Mouse (Mus musculus): Measurements from ENCODE around the gene Mapk7. TPM values are rescaled to one million over a fixed set of nuclear protein-coding genes. Genes with fewer than 3 reads are reported as not detected.
A peak's percentile ranks its signal among the peaks of the same experiment; 100 is the strongest.

The Mapk7 gene
- polyA plus RNA-seq, 2 experiments = 55.9 to 98.7 TPM

- Histone ChIP-seq H3K9ac (ENCODE audit: low read depth, low read length, severe bottlenecking) (peak overlapping the region; percentile 77), H3K9me3 (ENCODE audit: control insufficient read depth, low read length) (no peaks in the 10 kb centered on the region), H3K4me1 (ENCODE audit: control insufficient read depth, insufficient read depth, low read length) (peaks cover 16% of the 10 kb centered on the region), H3K4me2 (replicated peaks; ENCODE audit: low read depth, low read length, severe bottlenecking) (peak overlapping the region; percentile 80), H3K27ac (replicated peaks; ENCODE audit: low read depth, low read length) (no peak overlapping the region), H3K36me3 (ENCODE audit: control insufficient read depth, insufficient read depth, low read length) (peaks cover 48% of the 10 kb centered on the region), H3K27me3 (ENCODE audit: control insufficient read depth, insufficient read depth, low read length) (no peaks in the 10 kb centered on the region), H3K4me3 (replicated peaks; ENCODE audit: low read length) (peak overlapping the region; percentile 83)
- no peak for ATAC-seq (ENCODE audit: low FRiP score, low read depth)
- no peak for DNase-seq (ENCODE audit: low spot score)
- no peak for TF ChIP-seq POLR2A (IDR thresholded peaks at IDR 0.05; ENCODE audit: borderline replicate concordance, extremely low read depth, insufficient read depth, insufficient read length)
- WGBS = 73% methylated on average over 12 of the region's 12 CpGs
Measured at GRCm38 (mm10) chr11:61492749-61493401, 1.3 kb downstream of the Mapk7 start.

- H3K27me3 ChIP-seq (ENCODE audit: control insufficient read depth, insufficient read depth, low read length) = no peaks in the 10 kb centered on the region
- no peak for ATAC-seq (ENCODE audit: low FRiP score, low read depth)
- H3K4me2 ChIP-seq (replicated peaks; ENCODE audit: low read depth, low read length, severe bottlenecking) = no peak overlapping the region
- WGBS = 89% methylated on average over 22 of the region's 22 CpGs
- no peak overlapping the region for H3K9ac ChIP-seq (ENCODE audit: low read depth, low read length, severe bottlenecking)
- no peak overlapping the region for H3K4me3 ChIP-seq (replicated peaks; ENCODE audit: low read length)
- DNase-seq (ENCODE audit: low spot score) = no peak
- H3K27ac ChIP-seq (replicated peaks; ENCODE audit: low read depth, low read length) = no peak overlapping the region
- TF ChIP-seq POLR2A (IDR thresholded peaks at IDR 0.05; ENCODE audit: borderline replicate concordance, extremely low read depth, insufficient read depth, insufficient read length) = no peak
- peaks cover 31% of the 10 kb centered on the region for H3K4me1 ChIP-seq (ENCODE audit: control insufficient read depth, insufficient read depth, low read length)
- H3K9me3 ChIP-seq (ENCODE audit: control insufficient read depth, low read length) = no peaks in the 10 kb centered on the region
- H3K36me3 ChIP-seq (ENCODE audit: control insufficient read depth, insufficient read depth, low read length) = peaks cover 56% of the 10 kb centered on the region
Measured at GRCm38 (mm10) chr11:61490944-61491520, 3.2 kb downstream of the Mapk7 start.

GRCm38 (mm10) chr11:61489874-61490273 is 4.3 kb downstream of the Mapk7 start:
- no peak overlapping the region for H3K9ac ChIP-seq (ENCODE audit: low read depth, low read length, severe bottlenecking)
- 83% methylated on average over 5 of the region's 8 CpGs for WGBS
- no peaks in the 10 kb centered on the region for H3K9me3 ChIP-seq (ENCODE audit: control insufficient read depth, low read length)
- no peak overlapping the region for H3K27ac ChIP-seq (replicated peaks; ENCODE audit: low read depth, low read length)
- H3K27me3 ChIP-seq (ENCODE audit: control insufficient read depth, insufficient read depth, low read length) = no peaks in the 10 kb centered on the region
- H3K4me3 ChIP-seq (replicated peaks; ENCODE audit: low read length) = no peak overlapping the region
- H3K4me2 ChIP-seq (replicated peaks; ENCODE audit: low read depth, low read length, severe bottlenecking) = no peak overlapping the region
- peaks cover 56% of the 10 kb centered on the region for H3K36me3 ChIP-seq (ENCODE audit: control insufficient read depth, insufficient read depth, low read length)
- DNase-seq (ENCODE audit: low spot score) = no peak
- TF ChIP-seq POLR2A (IDR thresholded peaks at IDR 0.05; ENCODE audit: borderline replicate concordance, extremely low read depth, insufficient read depth, insufficient read length) = no peak
- peaks cover 37% of the 10 kb centered on the region for H3K4me1 ChIP-seq (ENCODE audit: control insufficient read depth, insufficient read depth, low read length)
- no peak for ATAC-seq (ENCODE audit: low FRiP score, low read depth)

- Histone ChIP-seq H3K4me3 (replicated peaks; ENCODE audit: low read length) (no peak overlapping the region), H3K27ac (replicated peaks; ENCODE audit: low read depth, low read length) (no peak overlapping the region), H3K4me2 (replicated peaks; ENCODE audit: low read depth, low read length, severe bottlenecking) (no peak overlapping the region), H3K9me3 (ENCODE audit: control insufficient read depth, low read length) (no peaks in the 10 kb centered on the region), H3K27me3 (ENCODE audit: control insufficient read depth, insufficient read depth, low read length) (no peaks in the 10 kb centered on the region), H3K36me3 (ENCODE audit: control insufficient read depth, insufficient read depth, low read length) (peaks cover 56% of the 10 kb centered on the region), H3K9ac (ENCODE audit: low read depth, low read length, severe bottlenecking) (no peak overlapping the region), H3K4me1 (ENCODE audit: control insufficient read depth, insufficient read depth, low read length) (peaks cover 44% of the 10 kb centered on the region)
- DNase-seq (ENCODE audit: low spot score) (no peak), ATAC-seq (ENCODE audit: low FRiP score, low read depth) (no peak)
- TF ChIP-seq POLR2A (IDR thresholded peaks at IDR 0.05; ENCODE audit: borderline replicate concordance, extremely low read depth, insufficient read depth, insufficient read length) = no peak
- WGBS = 58% methylated on average over 2 of the region's 2 CpGs
Measured at GRCm38 (mm10) chr11:61489085-61489484, 5.1 kb downstream of the Mapk7 start.

GRCm38 (mm10) chr11:61487936-61488335 is 6.3 kb downstream of the Mapk7 start:
- H3K9me3 ChIP-seq (ENCODE audit: control insufficient read depth, low read length) = no peaks in the 10 kb centered on the region
- ATAC-seq (ENCODE audit: low FRiP score, low read depth) (no peak), DNase-seq (ENCODE audit: low spot score) (no peak)
- H3K9ac ChIP-seq (ENCODE audit: low read depth, low read length, severe bottlenecking) = no peak overlapping the region
- H3K36me3 ChIP-seq (ENCODE audit: control insufficient read depth, insufficient read depth, low read length) = peaks cover 56% of the 10 kb centered on the region
- H3K27me3 ChIP-seq (ENCODE audit: control insufficient read depth, insufficient read depth, low read length) = no peaks in the 10 kb centered on the region
- no peak for TF ChIP-seq POLR2A (IDR thresholded peaks at IDR 0.05; ENCODE audit: borderline replicate concordance, extremely low read depth, insufficient read depth, insufficient read length)
- 89% methylated on average over 7 of the region's 7 CpGs for WGBS
- 0 out of 2 replicates have a peak overlapping the region, but pooled peaks have one; percentile 86 for H3K4me2 ChIP-seq (replicated peaks; ENCODE audit: low read depth, low read length, severe bottlenecking)
- peaks cover 51% of the 10 kb centered on the region for H3K4me1 ChIP-seq (ENCODE audit: control insufficient read depth, insufficient read depth, low read length)
- H3K4me3 ChIP-seq (replicated peaks; ENCODE audit: low read length) = no peak overlapping the region
- H3K27ac ChIP-seq (replicated peaks; ENCODE audit: low read depth, low read length) = peak overlapping the region; percentile 19; the same call in 1 of the 2 replicates

All from limb, embryonic 14.5 days (tissue).